Mouse (Mus musculus) kidney, postnatal 36 days (tissue): Measurements from ENCODE around the gene Zfp93.
A peak's percentile ranks its signal among the peaks of the same experiment; 100 is the strongest.

Source experiments
- DNase-seq, 2 experiments: peaks; one replicate each; pipeline ENCODE4 v3.0.0; 2021 to 2022; ENCODE audit warnings: mixed read lengths in 2 of 2

Zfp93 gene

GRCm38 (mm10) chr7:24291387-24292090 lies 21.3 kb downstream of the Zfp93 start:
- DNase-seq: no peak

GRCm38 (mm10) chr7:24293061-24293851 lies 23.0 kb downstream of the Zfp93 start:
- no peak for DNase-seq

- no peak for DNase-seq
Measured at GRCm38 (mm10) chr7:24294763-24295162, 24.5 kb downstream of the Zfp93 start.

- DNase-seq: no peak
Measured at GRCm38 (mm10) chr7:24295376-24295775, 25.2 kb downstream of the Zfp93 start.

DNA sequence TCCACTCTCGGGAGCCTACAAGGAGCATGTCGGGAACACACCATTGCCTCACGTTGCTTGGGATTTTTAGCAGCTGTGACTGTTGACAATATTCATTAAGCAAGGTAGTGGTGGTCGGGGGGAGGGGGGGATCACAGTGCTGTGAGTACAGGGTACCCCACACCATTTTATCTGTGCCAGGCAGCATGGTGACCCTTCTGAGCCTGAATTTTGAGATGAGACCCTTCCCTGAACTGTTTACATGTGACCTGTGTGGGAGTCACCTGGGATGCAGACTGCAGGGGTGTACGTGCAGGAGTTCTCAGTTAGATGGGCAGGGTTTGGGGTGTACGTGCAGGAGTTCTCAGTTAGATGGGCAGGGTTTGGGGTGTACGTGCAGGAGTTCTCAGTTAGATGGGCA lies 26.2 kb downstream of the Zfp93 start:
- DNase-seq: no peak

- DNase-seq: no peak
Measured at GRCm38 (mm10) chr7:24297361-24298095, 27.3 kb downstream of the Zfp93 start.

- DNase-seq: no peak
Measured at GRCm38 (mm10) chr7:24298635-24298972, 28.4 kb downstream of the Zfp93 start.

DNA sequence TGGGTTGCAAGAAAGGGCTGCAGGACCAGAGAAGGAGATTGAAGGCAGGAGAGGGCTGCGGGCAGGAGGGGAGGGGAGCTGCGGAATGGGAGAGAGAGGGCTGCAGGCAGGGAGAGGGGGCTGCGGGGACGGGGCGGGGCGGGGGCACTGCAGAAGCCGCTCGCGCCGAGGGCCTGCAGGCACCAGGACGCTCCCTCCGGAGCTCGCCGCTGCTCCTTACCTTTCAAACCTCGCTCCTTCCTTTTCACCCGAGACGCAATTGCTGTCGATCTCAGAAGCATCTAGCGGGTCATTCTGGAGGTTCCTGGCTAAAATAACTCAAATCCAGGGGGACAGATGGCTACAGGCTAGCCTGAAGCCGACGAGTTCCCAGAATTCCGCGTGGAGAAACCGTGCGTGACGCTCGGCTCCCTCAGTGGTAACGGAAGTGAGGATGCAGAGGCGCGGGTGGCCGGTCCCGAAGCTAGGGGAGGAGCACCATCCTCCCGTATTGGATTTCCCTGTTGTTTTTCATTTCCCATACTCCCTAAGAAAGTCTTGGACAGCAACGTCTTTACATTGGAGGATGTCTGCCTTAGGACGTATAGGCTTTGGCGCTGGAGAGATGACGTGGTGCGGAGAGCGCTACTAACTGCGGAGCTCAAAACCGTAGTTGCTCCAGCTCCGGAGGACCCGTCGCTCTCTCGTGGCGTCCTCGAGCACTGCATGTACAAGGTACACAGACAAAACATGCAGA lies 28.9 kb downstream of the Zfp93 start:
- peak; percentile 74 to 82 for DNase-seq

DNA sequence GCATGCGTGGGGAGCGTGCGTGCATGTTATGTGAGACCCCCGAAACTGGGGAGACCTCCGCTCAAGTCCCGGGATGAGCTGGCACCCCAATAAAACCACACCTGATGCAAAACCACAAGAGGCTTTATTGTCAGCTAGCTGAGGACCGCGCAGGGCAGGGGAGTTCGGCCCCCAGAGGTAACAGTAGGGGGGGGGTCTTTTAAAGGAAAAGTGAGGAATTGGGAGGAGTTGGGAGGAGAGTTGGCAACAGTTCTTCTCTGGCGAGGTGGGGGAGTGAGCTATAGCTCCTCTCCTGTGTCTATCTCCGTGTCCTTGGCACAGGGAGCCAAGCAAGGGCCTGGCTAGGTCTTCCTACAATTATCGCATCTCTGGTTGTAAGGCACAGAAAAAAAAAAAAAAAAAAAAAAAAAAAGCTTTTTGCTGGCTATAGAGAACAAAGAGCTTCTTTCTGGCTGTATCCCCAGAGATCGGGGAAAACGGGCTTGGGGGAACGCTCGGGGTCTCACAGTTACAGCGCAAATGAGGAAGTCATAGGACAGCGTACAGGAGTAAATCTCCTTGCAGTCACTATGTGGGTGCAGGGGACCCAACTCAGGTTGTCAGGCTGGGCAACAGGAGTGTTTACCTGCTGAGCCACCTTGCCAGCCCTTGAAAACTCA lies 29.7 kb downstream of the Zfp93 start:
- no peak for DNase-seq

- peak; percentile 51 to 69 for DNase-seq
Measured at GRCm38 (mm10) chr7:24300771-24301282, 30.6 kb downstream of the Zfp93 start, which contains the start of gene Zfp61. Zfp61 (minus strand) TSS chr7:24301232.

DNA sequence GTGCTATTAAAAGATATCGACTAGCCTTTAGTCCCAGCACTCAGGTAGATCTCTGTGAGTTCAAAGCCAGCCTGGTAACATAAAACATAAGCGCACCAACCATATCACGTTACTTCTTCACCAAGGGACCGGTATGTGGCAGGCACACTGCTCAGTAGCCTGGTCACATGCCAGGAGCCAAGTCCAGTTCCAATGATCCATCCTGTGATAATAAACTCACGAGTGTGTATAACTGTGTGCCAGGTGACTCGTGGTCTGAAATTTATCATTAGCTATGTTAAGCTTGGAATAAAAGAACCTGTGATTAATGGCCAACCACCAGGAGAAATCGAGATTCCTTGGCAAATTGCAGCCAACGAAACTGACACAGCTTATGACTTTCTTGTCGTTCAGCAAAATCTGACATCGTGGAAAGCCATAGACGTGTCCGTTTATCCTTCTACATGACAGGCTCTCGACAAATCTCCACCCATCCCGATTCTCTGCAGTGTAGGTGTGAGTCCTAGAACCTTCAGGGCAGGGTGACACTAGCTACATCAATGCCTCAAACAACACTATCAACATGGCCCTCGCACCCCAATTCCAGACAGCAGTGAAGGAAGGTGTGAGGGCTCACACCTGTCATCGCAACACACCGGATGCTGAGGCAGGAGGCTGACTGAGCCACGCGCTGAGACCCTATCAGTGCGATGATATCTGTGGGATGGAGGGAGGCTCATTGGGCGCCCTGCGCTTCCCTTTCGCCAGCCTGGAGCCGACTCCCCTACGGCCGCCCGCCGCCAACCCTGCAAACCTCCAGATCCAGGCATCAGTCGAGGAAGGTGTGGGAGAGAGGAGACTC lies 45.7 kb downstream of the Zfp93 start:
- peak; percentile 45 to 68 for DNase-seq

- DNase-seq: peak; percentile 97
Measured at GRCm38 (mm10) chr7:24316567-24317092, 46.4 kb downstream of the Zfp93 start, which contains the start of gene Zfp94. Zfp94 (minus strand) TSS chr7:24316666.

GRCm38 (mm10) chr7:24318942-24319341 lies 48.7 kb downstream of the Zfp93 start:
- DNase-seq: no peak

GRCm38 (mm10) chr7:24322593-24322992 lies 52.4 kb downstream of the Zfp93 start:
- DNase-seq: no peak

- DNase-seq: peak in 1 of 2 experiments; percentile 43
Measured at GRCm38 (mm10) chr7:24325197-24325596, 55.0 kb downstream of the Zfp93 start.

DNA sequence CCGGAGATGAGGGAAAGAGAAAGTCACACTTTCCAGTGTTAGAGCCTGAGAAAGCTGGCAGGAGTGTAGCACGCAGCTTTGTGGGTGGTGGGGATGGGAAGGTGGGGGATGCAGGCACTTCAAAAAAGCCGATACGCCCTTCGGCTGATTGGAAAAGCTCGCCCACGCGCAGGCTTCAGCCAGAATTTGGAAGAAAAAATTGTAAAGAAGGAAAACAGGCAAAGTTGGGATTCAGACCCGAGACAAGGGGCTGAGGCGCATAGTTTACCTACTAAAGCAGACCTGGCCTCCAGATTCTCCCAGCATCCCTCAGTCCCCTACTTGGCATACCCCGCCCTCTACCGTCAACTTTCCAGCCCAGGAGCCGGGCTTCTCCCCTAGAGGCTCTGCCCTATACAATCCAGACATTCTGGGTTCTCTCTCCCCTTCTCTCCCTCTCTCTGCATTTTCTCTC lies 55.5 kb downstream of the Zfp93 start:
- peak in 1 of 2 experiments; percentile 12 for DNase-seq

DNA sequence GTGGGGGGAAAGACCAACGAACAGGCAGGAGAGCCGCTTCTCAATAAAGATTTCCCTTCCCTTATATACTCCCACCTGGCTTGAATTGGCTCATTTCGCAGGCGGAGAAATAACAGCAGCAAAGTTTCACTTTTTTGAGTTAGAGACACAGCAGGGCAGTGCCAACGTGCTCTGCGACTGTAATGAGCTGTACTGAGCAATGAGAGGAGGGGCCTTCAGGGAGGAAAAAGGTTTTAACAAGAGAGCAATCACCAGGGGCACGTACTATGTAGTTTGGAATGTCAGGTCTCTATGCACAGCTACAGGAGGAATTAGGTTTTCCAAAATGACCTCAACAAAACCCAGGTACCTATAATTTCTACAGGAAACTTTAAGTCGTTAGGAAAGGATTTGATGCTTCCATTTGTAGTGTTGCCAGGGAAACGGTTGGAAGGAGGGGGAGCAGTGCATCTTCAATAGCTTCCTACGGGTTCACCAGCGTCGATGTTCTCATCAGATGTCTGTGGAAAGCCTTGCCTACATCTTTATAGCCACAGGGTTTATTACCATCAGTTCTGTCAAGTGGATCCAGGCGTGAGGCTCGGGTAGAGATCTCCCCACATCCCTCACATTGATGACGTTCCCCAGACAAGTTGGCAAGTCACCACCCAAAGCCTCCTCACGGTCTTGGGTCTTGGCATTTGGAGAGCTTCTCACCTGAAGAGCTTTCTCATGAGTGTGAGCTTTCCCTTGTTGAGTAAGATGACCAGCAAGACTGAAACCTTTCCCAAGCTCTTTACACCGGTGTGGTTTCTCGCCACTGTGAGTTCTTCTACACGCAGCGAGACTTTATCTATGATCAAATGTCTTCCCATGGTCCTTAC lies 56.3 kb downstream of the Zfp93 start:
- DNase-seq: no peak
